ENCODE assay signal across 9 mouse cellular contexts in the genomic region with DNA sequence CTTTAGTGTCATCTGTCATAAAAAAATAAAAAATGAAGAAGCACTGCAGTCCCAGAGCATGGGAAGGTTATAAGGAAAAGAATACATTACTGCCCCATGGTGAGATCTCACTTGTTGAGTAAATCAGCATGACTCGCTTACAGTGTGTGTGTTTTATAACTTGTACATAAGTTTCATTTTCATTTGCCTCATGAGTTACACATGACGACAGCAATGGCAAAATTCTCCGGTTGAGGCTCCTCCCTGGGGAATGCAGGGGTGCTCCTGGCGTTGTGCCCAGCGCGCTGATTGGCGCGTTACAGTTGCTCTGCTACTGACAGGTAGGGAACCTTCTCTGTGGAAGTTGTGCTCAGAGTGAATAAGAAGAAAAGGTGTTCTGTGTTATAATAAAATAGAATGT.
DNase-seq lines count a peak whose midpoint lies in the region; ATAC-seq and TF ChIP-seq lines count a peak whose summit lies in the region.
"Had no signal": no experiment of that assay in that cellular context is flagged by ENCODE, and none has a peak within 500 bp of the region (broad histone marks: within the 10 kb centered on the region; RNA-seq: fewer than 3 reads in every experiment).

No protein-coding gene starts in this region.

- ATAC-seq in erythroblast, adult 5-6 weeks (replicated peaks; ENCODE audit: low FRiP score, poor library complexity, severe bottlenecking), result no peak

- TF ChIP-seq CTCF in gastrocnemius, adult 2 months (IDR thresholded peaks at IDR 0.05), result no peak

- no peaks in the 10 kb centered on the region for H3K36me3 ChIP-seq in splenic B cell, adult 2 months (ENCODE audit: control insufficient read depth, insufficient read depth, low read length, poor library complexity, severe bottlenecking)
- H3K36me3 ChIP-seq: hindbrain, embryonic 15.5 days had no signal

- intact Hi-C loops in gastrocnemius, adult 2 months (cut with DNase I), result no loop called here
- intact Hi-C loops in gastrocnemius, postnatal 14 days (cut with DNase I; ENCODE audit: low total_unique reads), result no loop called here

- no peaks in the 10 kb centered on the region for H3K27me3 ChIP-seq in splenic B cell, adult 2 months (ENCODE audit: control insufficient read depth, insufficient read depth, low read length, poor library complexity, severe bottlenecking)
- H3K27me3 ChIP-seq: hindbrain, embryonic 15.5 days had no signal

- DNase-seq in gastrocnemius, adult 2 months, result no peak
- no peak for DNase-seq in gastrocnemius, postnatal 10 days
- DNase-seq in testis, postnatal 10 days (ENCODE audit: low spot score), result peak; percentile 76
- no peak for DNase-seq in testis, postnatal 14 days (ENCODE audit: low spot score)
- peak; percentile 44 to 51 for DNase-seq in kidney, adult 8-10 months
- peak; percentile 84 for DNase-seq in splenic B cell, adult 2 months (ENCODE audit: low read depth, low spot score)
- no peak for DNase-seq in gastrocnemius, postnatal 14 days

- H3K4me3 ChIP-seq in gastrocnemius, adult 2 months, result peak overlapping the region; percentile 21; the same call in 1 of the 2 replicates
- H3K4me3 ChIP-seq: hindbrain, embryonic 15.5 days had no signal

- H3K27ac ChIP-seq in gastrocnemius, adult 2 months, result peak overlapping the region; percentile 20
- H3K27ac ChIP-seq: hindbrain, embryonic 15.5 days had no signal

Comparison
In these comparisons a context has a peak if more than half of its experiments do, and no peak if none do; other contexts are left out.
1. DNase-seq: peak in testis, postnatal 10 days (single experiment), kidney, adult 8-10 months (2 of 2) and splenic B cell, adult 2 months (single experiment); none in gastrocnemius, adult 2 months (single experiment), gastrocnemius, postnatal 10 days (single experiment), testis, postnatal 14 days (single experiment) and gastrocnemius, postnatal 14 days (single experiment).